Mouse (Mus musculus): ENCODE data around the gene Farp2. TPM values are rescaled to one million over a fixed set of nuclear protein-coding genes. Genes with fewer than 3 reads are reported as not detected.

Gene Farp2
- polyA plus RNA-seq (2014; fragmentation: Illumina TruSeq; extraction: RNeasy Lipid Tissue Mini Kit (QIAGEN cat#74804); ENCODE audit: low read depth, low replicate concordance), result 10.0 TPM

GRCm38 (mm10) chr1:93511585-93512350, at the start of gene Farp2:
Gene Farp2, plus strand, starts transcription at chr1:93512079.

GRCm38 (mm10) chr1:93478586-93479475, 33.0 kb upstream of the Farp2 start, which contains the start of gene Hdlbp:
Gene Hdlbp, minus strand, starts transcription at chr1:93478815.

GRCm38 (mm10) chr1:93658559-93658958, 146.7 kb downstream of the Farp2 start, which contains the start of gene Stk25:
Gene Stk25, minus strand, starts transcription at chr1:93658659.

Other genes starting within 250 kb of the Farp2 start
- 24.6 TPM for gene Mterf4, start 206.2 kb upstream of the Farp2 start, polyA plus RNA-seq (2014; fragmentation: Illumina TruSeq; extraction: RNeasy Lipid Tissue Mini Kit (QIAGEN cat#74804); ENCODE audit: low read depth, low replicate concordance)
- 121 TPM for gene Ppp1r7, start 169.2 kb upstream of the Farp2 start, polyA plus RNA-seq (2014; fragmentation: Illumina TruSeq; extraction: RNeasy Lipid Tissue Mini Kit (QIAGEN cat#74804); ENCODE audit: low read depth, low replicate concordance)
- gene Pask, start 168.6 kb upstream of the Farp2 start, polyA plus RNA-seq (2014; fragmentation: Illumina TruSeq; extraction: RNeasy Lipid Tissue Mini Kit (QIAGEN cat#74804); ENCODE audit: low read depth, low replicate concordance), result 1.7 TPM
- not detected for gene Ano7, start 138.1 kb upstream of the Farp2 start, polyA plus RNA-seq (2014; fragmentation: Illumina TruSeq; extraction: RNeasy Lipid Tissue Mini Kit (QIAGEN cat#74804); ENCODE audit: low read depth, low replicate concordance)
- 203 TPM for gene Hdlbp, start 33.3 kb upstream of the Farp2 start, polyA plus RNA-seq (2014; fragmentation: Illumina TruSeq; extraction: RNeasy Lipid Tissue Mini Kit (QIAGEN cat#74804); ENCODE audit: low read depth, low replicate concordance)
- 11.4 TPM for gene Stk25, start 146.6 kb downstream of the Farp2 start, polyA plus RNA-seq (2014; fragmentation: Illumina TruSeq; extraction: RNeasy Lipid Tissue Mini Kit (QIAGEN cat#74804); ENCODE audit: low read depth, low replicate concordance)
- gene Bok, start 173.6 kb downstream of the Farp2 start, polyA plus RNA-seq (2014; fragmentation: Illumina TruSeq; extraction: RNeasy Lipid Tissue Mini Kit (QIAGEN cat#74804); ENCODE audit: low read depth, low replicate concordance), result 0.82 TPM
- 54.8 TPM for gene Atg4b, start 239.4 kb downstream of the Farp2 start, polyA plus RNA-seq (2014; fragmentation: Illumina TruSeq; extraction: RNeasy Lipid Tissue Mini Kit (QIAGEN cat#74804); ENCODE audit: low read depth, low replicate concordance)
- gene Thap4, start 242.8 kb downstream of the Farp2 start, polyA plus RNA-seq (2014; fragmentation: Illumina TruSeq; extraction: RNeasy Lipid Tissue Mini Kit (QIAGEN cat#74804); ENCODE audit: low read depth, low replicate concordance), result 7.8 TPM

All from adrenal gland, adult 10 weeks (tissue).